Mouse (Mus musculus) kidney, postnatal 14 days (tissue): Measurements from ENCODE around the gene Gal3st2b.
"Not testable (repeated sequence)": the region's sequence is repeated elsewhere in the genome, so short reads cannot be mapped to it uniquely, and the experiment has no call there.

Experiments used
- DNase-seq: peaks from one replicate; pipeline ENCODE4 v3.0.0; 2022; ENCODE audit warnings: mixed read lengths

Gene Gal3st2b

GRCm38 (mm10) chr1:93986167-93986566 lies 68.1 kb downstream of the Gal3st2b start:
- DNase-seq = no peak

DNA sequence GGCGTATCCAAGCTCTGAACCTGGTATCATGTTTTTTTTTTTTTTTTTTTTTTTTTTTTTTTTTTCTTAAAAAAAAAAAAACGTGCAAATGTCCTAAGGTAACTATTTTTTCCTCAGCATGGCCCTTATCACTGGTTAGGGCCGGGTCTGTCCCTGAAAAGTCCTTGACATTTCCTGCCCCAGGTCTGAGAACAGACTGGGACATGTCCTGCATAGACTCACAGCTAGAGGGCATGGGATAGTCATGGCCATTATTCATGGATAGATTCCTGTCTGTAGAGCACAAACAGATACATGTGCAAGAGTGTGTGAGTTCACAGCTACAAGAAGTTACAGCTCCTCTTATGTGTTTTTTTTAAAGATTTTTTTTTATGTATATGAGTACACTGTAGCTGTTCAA lies 70.7 kb downstream of the Gal3st2b start:
- no peak for DNase-seq

DNA sequence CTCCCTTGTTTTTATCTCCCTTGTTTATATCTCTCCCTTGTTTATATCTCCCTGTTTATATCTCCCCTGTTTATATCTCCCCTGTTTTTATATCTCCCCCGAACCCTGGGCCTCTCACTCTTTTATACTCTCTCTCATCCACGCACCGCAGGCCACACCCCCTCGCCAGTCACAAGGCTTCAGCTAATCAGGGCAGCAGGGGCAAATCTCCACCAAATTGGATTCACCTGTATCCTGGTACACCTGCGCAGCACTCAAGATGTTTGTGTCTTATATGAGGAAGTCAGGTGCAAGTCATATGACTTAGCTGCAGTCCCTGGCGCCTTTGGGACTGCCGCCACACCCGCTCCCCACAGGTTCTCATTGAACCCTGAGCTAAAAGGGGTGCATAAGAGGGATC lies 72.1 kb downstream of the Gal3st2b start, which contains the start of gene Gal3st2c:
Gene Gal3st2c, plus strand, starts transcription at position 301 of the 400 bp plus-strand sequence.
- not testable (repeated sequence) for DNase-seq

DNA sequence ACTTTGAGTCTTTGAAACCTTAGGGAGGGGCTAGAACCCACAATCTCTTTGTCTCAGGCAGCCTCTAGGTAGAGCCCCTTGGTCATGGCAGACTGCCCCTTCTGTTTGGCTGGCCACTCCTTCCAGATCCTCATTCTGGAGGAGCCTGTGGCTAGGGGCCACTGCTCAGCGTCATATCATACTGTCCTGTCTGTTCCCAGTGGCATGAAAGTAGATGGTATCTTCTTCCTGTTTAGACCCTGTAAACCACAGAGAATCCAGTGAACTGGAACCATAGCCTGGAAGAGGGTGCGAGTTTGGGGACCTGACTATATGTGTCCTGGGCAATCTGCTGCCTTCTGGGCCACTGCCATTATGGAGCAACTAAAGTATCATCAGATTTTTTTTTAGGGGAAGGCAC lies 73.0 kb downstream of the Gal3st2b start:
- not testable (repeated sequence) for DNase-seq

DNA sequence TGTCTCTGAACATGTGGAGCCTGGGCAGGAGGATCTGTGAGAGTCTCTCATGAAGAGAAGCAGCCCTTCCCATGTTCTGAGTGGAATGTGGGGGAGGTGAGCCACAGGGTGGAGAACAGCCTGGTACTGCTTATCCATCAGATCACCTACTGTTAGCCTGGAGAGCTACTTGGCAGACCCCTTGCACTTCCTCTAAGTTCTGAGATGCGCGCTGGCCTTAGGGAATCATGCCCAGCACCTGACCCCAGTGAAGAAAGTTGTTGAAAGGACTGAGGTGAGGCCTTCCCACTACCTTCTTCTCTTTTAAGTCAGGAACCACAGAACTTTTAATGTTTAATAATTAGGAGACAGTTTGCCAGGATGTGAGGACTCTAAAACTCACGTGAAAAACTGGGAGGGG lies 73.4 kb downstream of the Gal3st2b start:
- DNase-seq = not testable (repeated sequence)
